12 mouse cellular contexts compared by ENCODE assay signal in the genomic region with DNA sequence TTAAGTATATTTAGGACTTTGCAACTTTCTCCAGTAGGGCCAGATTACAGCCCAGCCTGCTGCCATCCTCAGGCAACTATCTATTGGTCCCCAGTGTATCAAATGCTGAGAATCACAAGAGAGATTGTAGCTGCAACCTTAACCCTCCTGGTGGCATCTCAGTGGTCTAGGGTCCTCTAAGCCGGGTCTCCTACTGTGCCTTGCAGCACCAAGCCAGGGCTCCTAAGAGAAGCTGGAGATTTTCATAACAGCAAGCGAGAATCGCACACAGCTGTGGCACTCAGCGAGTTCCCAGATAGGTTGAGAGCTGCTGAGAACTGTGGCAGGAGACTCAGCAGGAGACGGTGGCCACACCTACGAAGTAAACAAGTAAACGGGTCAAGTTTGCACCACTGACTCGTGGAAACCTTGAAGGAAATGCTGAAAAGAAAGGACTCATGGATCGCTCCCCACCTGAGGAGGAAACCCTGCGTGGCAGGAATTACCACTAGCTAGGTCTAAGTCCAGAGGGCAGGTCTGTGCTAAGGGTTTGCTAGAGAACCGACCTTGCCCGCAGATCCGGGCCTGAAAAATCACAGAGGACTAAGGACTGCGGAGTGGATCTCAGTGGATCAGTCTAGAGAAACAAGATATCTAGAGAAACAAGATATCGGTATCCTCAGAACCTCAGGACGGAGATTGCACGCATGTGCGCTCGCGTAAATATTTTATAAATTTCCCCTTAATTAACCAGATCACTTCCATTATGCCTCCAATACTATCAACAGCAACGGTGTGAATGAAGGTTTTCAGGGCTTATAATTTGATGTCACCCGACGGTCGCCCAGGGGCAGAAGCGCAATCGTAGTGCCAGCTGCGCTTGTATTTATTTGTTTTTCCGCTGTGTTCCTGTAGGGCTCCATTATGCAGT. TPM values are rescaled to one million over a fixed set of nuclear protein-coding genes. Genes with fewer than 3 reads are reported as not detected.
DNase-seq lines count a peak whose midpoint lies in the region; ATAC-seq lines count a peak whose summit lies in the region.
"Had no signal": no experiment of that assay in that cellular context is flagged by ENCODE, and none has a peak within 500 bp of the region (broad histone marks: within the 10 kb centered on the region; RNA-seq: fewer than 3 reads in every experiment).

No protein-coding gene starts in this region.

- no peaks in the 10 kb centered on the region for H3K9me3 ChIP-seq in forebrain, embryonic 10.5 days
- no peaks in the 10 kb centered on the region for H3K9me3 ChIP-seq in forebrain, embryonic 12.5 days
- H3K9me3 ChIP-seq in lung, embryonic 16.5 days (ENCODE audit: control insufficient read depth, low read length): no peaks in the 10 kb centered on the region
- H3K9me3 ChIP-seq in midbrain, embryonic 12.5 days: no peaks in the 10 kb centered on the region

- peak; percentile 42 for DNase-seq in forebrain, embryonic 10.5 days (ENCODE audit: extremely low spot score, low spot score)
- DNase-seq in lung, postnatal 4 days: no peak
- DNase-seq in adrenal gland, postnatal 36 days: no peak
- no peak for DNase-seq in right cerebral cortex, adult 2 months (ENCODE audit: low spot score in 2 of 2)
- DNase-seq in layer of hippocampus, adult 9-10 months (ENCODE audit: low spot score): no peak
- DNase-seq: cerebellum, postnatal 25 days had no signal

- peaks cover 36% of the 10 kb centered on the region for H3K4me1 ChIP-seq in forebrain, embryonic 10.5 days
- peaks cover 29% of the 10 kb centered on the region for H3K4me1 ChIP-seq in forebrain, embryonic 12.5 days
- peaks cover 5% of the 10 kb centered on the region for H3K4me1 ChIP-seq in lung, embryonic 16.5 days (replicated peaks; ENCODE audit: control insufficient read depth, insufficient read depth, low read length)
- peaks cover 26% of the 10 kb centered on the region for H3K4me1 ChIP-seq in midbrain, embryonic 12.5 days

- no peak overlapping the region for H3K9ac ChIP-seq in forebrain, embryonic 12.5 days
- no peak overlapping the region for H3K9ac ChIP-seq in lung, embryonic 16.5 days (ENCODE audit: low read length)
- peak overlapping the region; percentile 21; the same call in 1 of the 2 replicates for H3K9ac ChIP-seq in midbrain, embryonic 12.5 days (replicated peaks)

- H3K36me3 ChIP-seq in forebrain, embryonic 10.5 days (replicated peaks): no peaks in the 10 kb centered on the region
- H3K36me3 ChIP-seq in forebrain, embryonic 12.5 days (replicated peaks): no peaks in the 10 kb centered on the region
- no peaks in the 10 kb centered on the region for H3K36me3 ChIP-seq in lung, embryonic 16.5 days (ENCODE audit: control insufficient read depth, insufficient read depth, low read length)
- H3K36me3 ChIP-seq in midbrain, embryonic 12.5 days: no peaks in the 10 kb centered on the region

- peaks cover 100% of the 10 kb centered on the region for H3K27me3 ChIP-seq in forebrain, embryonic 10.5 days (ENCODE audit: poor library complexity, severe bottlenecking)
- H3K27me3 ChIP-seq in forebrain, embryonic 12.5 days: peaks cover 97% of the 10 kb centered on the region
- peaks cover 62% of the 10 kb centered on the region for H3K27me3 ChIP-seq in lung, embryonic 16.5 days (ENCODE audit: control insufficient read depth, insufficient read depth, low read depth, low read length)
- H3K27me3 ChIP-seq in midbrain, embryonic 12.5 days: peaks cover 87% of the 10 kb centered on the region

- no peak overlapping the region for H3K4me2 ChIP-seq in forebrain, embryonic 12.5 days
- H3K4me2 ChIP-seq in lung, embryonic 16.5 days (ENCODE audit: low read depth, low read length): 0 out of 2 replicates have a peak overlapping the region, but pooled peaks have one; percentile 15
- peak overlapping the region; percentile 46 for H3K4me2 ChIP-seq in midbrain, embryonic 12.5 days (replicated peaks)

- ATAC-seq in forebrain, embryonic 12.5 days (ENCODE audit: low FRiP score): no peak
- no peak for ATAC-seq in lung, embryonic 16.5 days (ENCODE audit: low read depth)
- no peak for ATAC-seq in midbrain, embryonic 12.5 days (ENCODE audit: low FRiP score, low read depth)
- ATAC-seq: inflammation-experienced regulatory T-cells, adult 6 months had no signal

- H3K4me3 ChIP-seq in forebrain, embryonic 10.5 days: no peak overlapping the region
- H3K4me3 ChIP-seq in forebrain, embryonic 12.5 days (replicated peaks): no peak overlapping the region
- H3K4me3 ChIP-seq in lung, embryonic 16.5 days (ENCODE audit: low read length): no peak overlapping the region
- H3K4me3 ChIP-seq in midbrain, embryonic 12.5 days: peak overlapping the region; percentile 23

- WGBS in forebrain, embryonic 10.5 days: 3% methylated on average over 28 of the region's 28 CpGs
- 2% methylated on average over 28 of the region's 28 CpGs for WGBS in forebrain, embryonic 12.5 days
- WGBS in lung, embryonic 16.5 days: 8% methylated on average over 28 of the region's 28 CpGs
- WGBS in midbrain, embryonic 12.5 days: 3% methylated on average over 28 of the region's 28 CpGs

- H3K27ac ChIP-seq in forebrain, embryonic 10.5 days: no peak overlapping the region
- no peak overlapping the region for H3K27ac ChIP-seq in forebrain, embryonic 12.5 days
- no peak overlapping the region for H3K27ac ChIP-seq in lung, embryonic 16.5 days (ENCODE audit: low read length)
- H3K27ac ChIP-seq in midbrain, embryonic 12.5 days (replicated peaks): no peak overlapping the region

RNA-seq across cellular contexts. Expression of a gene that starts 4.1 kb away (rescaled TPM):
- polyA plus RNA-seq in forebrain, embryonic 10.5 days (2016; fragmentation: Nextera tagmentation; extraction: Ambion mirVana): 0.31 and 0.40 TPM in 2 replicates
- 0.96 and 1.6 TPM in 2 replicates for polyA plus RNA-seq in forebrain, embryonic 12.5 days (2016; fragmentation: Nextera tagmentation; extraction: Ambion mirVana)
- 5.7 and 7.5 TPM in 2 replicates for polyA plus RNA-seq in lung, embryonic 16.5 days (2015; fragmentation: Nextera tagmentation; extraction: Ambion mirVana)
- polyA plus RNA-seq in midbrain, embryonic 12.5 days (2016; fragmentation: Nextera tagmentation; extraction: Ambion mirVana): 13.3 and 15.0 TPM in 2 replicates
- not detected for total RNA-seq in adrenal gland, postnatal 36 days (2021)
- polyA plus RNA-seq: inflammation-experienced regulatory T-cells, adult 6 months; large intestine, adult 2 months; liver, embryonic 16.5 days had no signal
